Mouse (Mus musculus): ENCODE results near the gene Ush1g.
A peak's percentile ranks its signal among the peaks of the same experiment; 100 is the strongest.

The Ush1g gene

DNA sequence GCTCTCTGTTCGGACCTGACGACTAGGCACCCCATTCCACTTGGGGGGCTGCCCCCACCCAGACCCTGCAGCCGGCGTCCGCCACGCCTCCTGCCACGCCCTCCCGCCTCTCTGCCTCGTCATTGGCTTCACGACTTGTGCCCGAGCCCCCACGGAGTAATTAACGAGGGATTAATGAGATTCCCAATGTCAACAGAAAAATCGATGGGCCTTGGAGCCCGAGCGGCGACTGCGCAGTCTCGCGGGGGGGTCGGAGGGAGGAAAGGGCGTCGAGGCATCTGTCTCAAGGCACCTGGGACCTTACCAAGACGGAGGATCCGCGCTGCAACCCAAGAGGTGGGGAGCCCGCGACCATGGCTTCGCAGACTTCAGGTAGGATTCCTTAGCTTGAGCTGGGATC is 12.7 kb upstream of the Ush1g start, which contains the start of gene Otop3:
TSS of gene Otop3 (plus strand) at position 201 of the 400 bp plus-strand sequence.
- no peak for DNase-seq (ENCODE audit: low spot score in 2 of 2)

DNA sequence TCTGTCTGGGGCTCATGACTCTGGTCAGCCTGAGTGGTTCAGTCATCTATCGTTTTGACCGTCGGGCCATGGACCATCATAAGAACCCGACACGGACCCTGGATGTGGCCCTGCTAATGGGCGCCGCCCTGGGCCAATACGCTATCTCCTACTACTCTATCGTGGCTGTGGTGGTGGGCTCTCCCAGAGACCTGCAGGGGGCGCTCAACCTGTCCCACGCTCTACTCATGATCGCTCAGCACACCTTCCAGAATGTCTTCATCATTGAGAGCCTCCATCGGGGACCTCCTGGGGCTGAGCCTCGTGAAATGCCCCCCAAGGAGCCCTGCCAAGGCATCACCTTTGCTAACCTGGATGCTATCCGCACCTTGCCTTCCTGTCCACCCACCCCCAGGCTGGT is 7.5 kb upstream of the Ush1g start:
- DNase-seq (ENCODE audit: low spot score in 2 of 2): no peak

DNA sequence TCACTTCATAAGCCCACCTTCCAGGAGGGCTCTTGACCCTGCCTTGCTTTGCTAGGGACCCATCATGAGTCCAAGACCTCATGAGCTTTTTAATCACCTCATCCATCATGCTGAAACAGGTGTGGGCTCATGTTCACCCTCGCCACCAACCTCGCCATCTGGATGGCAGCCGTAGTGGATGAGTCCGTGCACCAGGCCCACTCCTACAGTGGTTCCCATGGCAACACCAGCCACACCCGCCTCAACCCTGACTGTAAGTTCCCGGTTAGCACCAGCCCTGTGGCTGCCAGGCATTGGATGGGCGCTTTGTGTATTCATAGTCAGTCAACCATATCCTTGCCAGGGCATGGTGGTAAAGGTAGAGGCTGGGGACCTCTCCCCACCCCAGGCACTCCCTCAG is 4.9 kb upstream of the Ush1g start:
- DNase-seq (ENCODE audit: low spot score in 2 of 2): no peak

DNA sequence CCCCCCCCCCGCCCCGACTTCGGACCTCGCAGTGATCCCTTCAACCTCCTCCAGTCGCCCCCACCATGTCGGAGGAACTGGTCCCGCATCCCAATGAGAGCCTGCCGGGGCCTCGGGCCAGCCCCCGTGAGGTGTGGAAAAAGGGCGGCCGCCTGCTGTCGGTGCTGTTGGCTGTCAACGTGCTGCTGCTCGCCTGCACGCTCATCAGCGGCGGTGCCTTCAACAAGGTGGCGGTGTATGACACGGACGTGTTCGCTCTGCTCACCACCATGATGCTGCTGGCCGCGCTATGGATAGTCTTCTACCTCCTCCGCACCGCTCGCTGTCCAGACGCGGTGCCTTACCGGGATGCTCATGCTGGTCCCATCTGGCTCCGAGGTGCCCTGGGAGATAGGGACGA is 1.5 kb upstream of the Ush1g start:
- DNase-seq (ENCODE audit: low spot score in 2 of 2): no peak

DNA sequence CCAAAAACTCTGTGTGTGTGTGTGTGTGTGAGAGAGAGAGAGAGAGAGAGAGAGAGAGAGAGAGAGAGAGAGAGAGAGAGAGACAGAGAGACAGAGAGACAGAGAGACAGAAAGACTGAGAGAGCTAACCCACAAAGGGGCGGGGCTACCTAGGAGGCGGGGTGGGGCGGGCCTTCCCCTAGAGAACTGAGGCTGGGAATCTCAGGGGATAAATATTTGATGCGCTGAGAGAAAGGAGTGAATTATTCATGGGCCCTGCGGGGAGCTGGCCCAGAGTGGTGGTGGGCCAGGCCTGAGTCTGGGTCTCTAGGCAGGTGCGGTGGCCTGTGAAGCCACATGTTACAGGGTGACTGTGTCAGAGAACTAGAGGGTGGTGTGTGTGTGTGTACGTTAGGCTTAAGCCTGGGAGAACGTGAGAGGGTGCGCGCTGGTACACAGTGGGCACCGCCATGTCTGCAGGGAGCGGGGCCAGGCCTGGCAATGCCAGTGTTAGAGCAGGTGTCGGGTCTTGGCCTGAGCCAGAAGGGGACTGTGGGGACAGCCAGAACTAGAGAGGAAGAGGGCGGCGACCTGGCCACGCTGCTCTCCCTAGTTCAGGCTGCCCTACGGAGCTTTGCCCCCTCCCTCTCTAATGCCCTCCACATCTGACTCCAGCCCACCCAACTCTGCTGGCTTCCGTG is 2.0 kb downstream of the Ush1g start:
- DNase-seq (ENCODE audit: low spot score in 2 of 2): no peak

DNA sequence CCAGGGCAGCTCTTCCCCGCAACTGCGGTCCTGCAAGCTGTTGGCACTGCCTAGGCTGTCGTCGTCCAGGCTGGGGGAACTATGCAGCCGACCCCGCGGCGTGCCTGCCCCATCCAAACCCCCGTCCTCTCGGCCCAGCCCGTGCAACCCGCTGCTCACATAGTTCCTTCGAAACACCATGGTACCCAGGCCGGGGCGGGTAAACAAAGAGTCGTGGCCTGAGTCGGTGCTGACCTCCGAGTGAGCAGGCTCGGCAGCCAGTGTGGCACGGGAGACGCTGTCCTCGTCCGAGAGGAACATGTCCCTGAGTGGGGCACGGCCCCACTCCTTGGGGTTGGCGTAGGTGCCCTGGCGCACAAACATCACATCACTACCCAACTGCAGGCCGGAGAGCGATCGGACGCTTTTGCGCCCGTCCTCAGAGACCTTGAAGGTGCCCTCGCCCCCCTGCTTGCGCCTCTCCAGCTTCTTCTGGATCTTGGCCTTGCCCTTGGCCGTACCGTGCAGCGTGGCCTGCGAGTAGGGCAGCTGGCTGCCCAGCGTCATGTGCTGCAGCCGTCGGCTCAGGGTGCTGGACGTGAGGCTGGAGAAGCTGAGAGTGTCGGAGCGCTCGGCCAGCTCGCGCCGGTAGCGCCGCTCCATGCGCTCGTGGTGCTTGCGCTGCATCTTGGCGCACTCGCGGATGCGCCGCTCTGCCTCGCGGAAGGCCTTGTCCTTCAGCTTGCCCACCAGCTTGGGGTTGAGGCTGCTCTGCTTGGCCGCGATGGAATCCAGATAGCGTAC is 3.4 kb downstream of the Ush1g start:
- DNase-seq (ENCODE audit: low spot score in 2 of 2): no peak

DNA sequence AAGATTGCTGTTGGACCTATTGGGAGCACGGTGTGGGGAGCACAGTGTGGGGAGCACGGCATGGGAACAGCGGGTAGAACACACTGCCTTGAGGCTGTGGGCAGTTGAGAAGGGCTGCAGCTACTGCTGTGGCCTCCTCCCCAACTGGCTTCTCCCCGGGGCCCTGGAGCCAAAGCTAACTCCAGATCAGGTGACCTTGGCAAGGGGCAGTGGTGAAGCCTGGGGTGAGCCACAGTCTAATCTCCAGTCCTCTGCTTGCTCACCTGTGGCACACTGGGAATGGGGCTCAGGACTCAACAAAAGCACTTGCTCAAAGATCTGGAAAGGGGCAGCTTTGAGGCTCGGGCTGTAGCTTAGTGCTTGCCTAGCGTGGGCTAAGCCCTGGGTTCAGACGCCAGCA is 4.6 kb downstream of the Ush1g start:
- no peak for DNase-seq (ENCODE audit: low spot score in 2 of 2)

DNA sequence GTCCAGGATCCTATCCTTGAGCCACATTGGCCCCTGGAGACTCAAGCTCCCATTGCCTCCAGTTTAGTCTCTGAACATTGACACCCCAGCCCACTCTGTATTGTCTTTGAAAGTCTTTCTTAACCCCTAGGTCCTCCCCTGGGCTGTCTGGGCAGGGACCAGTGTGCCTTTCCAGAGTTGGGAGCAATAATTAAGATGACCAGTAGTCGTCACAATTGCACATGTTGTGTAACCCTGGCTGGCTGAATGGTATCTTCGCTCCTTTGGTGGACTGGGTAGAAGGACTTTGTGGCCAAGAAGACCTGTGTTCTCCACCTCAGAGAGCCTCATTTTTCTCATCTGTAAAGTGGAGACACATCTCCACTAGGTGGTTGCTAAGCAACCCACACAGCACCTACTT is 7.6 kb downstream of the Ush1g start:
- DNase-seq (ENCODE audit: low spot score in 2 of 2): no peak

DNA sequence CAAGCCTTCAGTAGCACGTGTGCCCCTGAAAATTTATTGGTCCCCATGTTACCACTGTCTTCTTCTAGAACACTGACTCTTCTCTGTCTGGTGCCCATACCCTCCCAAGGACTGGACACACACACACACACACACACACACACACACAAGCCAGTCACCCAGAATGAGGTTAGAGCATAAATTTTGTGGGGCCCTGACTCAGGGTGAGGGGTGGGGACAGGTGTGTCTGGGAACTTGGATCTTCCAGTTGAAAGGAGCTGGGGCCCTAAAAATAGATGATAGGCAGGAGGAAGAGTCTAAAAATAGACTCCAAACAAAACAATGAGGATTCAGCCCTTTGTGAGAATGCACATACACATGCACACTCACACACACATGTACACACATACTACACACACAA is 13.1 kb downstream of the Ush1g start:
- DNase-seq (ENCODE audit: low spot score in 2 of 2): no peak

DNA sequence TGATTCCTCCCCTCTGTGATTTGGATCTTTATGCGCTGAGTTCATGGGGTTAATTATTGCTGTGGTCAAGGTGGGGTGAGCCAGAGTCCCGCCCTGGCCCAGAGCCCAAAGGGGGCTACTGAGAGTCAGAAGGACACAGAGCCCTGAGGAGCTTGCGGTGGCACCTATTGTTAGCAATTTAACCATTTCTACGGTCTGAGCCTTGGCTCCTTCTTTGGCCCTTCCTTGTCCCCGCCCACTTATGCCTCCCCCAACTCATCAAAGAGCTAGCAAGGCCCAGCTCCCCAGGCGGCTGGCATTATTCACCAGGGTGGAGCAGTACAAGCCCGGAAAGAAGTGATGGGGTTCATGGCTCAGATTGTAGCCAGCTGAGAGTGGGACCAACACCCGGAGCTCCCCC is 15.0 kb downstream of the Ush1g start, which contains the start of gene Otop2:
TSS of gene Otop2 (plus strand) at position 301 of the 400 bp plus-strand sequence.
- no peak for DNase-seq (ENCODE audit: low spot score in 2 of 2)

DNA sequence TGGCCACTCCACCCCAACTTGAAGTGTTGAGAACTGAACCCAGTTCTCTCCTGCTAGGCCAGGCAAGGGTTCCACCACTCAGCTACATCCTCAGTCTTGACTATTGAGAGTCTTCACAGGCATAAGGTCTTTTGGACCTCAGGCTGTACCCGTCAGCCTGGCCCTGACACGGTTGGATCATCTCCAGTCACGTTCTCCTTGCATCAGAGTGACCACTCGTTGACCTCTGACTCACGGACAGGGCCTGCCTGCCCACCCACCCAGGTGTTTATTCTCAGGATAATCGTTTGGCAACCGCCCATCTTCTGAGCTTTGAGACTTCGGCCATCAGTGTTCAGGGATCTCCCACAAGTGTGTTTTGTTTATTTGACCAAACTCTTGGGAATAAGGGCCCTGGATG is 18.7 kb downstream of the Ush1g start:
- peak in 1 of 2 experiments; percentile 34 for DNase-seq (ENCODE audit: low spot score in 2 of 2)

DNA sequence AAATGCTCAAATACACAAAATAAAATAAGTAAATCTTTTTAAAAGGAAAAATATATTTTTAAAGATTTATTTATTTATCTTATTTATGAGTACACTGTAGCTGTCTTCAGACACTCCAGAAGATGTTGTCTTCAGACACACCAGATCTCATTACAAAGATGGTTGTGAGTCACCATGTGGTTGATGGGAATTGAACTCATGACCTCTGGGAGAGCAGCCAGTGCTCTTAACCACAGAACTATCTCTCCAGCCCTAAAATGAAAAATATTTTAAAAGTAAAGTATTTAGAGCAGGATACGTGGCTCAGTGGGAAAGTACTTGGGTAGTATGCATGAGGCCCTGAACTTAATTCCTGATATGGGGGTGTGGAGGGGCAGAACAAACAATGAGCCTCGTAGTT is 20.5 kb downstream of the Ush1g start:
- no peak for DNase-seq (ENCODE audit: low spot score in 2 of 2)

DNA sequence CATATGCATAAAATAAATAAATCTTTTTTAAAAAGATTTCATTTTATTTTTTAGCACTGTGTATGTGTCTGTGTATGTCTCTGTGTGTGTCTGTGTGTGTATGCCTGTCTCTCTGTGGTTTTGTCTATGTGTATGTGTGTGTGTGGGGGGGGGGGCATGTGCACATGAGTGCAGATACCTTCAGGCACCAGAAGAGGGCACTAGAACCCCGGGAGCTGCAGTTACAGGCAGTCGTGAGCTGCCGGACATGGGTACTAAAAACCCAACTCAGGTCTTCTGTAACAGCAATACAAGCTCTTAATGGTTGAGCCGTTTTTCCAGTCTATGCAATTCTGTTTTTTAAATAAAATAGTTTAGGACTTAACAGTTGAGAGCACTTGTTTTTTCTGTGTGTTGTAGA is 21.1 kb downstream of the Ush1g start:
- no peak for DNase-seq (ENCODE audit: low spot score in 2 of 2)

DNA sequence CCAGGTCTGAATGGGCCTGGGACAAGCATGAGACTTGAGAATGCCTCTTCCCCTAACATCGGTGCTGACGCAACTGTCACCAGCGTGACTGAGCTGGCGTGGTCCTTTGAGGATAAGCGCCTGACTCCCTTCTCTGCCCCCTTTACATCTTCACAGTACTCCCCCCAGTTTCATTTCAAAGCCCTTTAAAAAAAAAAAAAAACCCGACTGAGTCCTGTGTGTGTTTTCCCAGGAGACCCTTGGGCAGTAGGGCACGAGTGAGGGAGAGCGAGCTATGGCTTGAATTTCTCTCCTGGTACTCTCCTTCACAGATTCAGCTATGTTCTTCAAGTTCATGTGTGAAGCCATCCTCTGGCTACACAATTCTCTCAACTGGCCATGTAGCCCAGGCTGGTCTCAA is 23.7 kb downstream of the Ush1g start:
- no peak for DNase-seq (ENCODE audit: low spot score in 2 of 2)

DNA sequence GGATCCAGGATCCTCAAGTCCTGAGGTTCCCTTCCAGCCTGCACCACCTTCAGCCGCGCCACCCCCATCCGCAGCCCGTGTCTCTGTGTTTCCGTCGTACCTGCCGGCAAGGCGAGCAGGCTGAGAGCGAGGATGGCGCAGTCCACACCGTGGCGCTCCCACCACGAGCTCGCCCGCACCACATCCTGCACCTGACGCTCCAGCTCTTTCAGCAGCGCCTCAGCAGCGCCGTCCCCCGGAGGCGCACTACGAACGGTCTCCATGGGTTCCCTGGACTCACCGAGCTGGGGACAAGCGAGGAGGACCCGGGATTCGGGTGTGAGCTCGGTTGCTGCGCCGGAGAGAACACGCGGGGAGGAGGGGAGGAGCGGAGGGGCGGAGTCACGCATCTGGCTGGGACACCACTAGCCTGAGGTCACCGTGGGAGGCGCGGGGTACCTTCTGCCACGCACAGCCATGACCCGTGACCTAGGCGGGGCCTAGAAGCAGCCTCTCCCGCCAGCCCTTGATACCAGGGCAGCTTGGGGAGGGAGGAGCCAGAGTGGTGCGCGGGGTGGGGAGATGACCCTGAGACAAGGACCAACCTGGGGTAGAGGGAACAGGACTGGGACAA is 24.5 kb downstream of the Ush1g start, which contains the start of gene Fads6:
TSS of gene Fads6 (minus strand) at position 450 of the 613 bp plus-strand sequence.
- DNase-seq (ENCODE audit: low spot score in 2 of 2): peak; percentile 31 to 36

DNA sequence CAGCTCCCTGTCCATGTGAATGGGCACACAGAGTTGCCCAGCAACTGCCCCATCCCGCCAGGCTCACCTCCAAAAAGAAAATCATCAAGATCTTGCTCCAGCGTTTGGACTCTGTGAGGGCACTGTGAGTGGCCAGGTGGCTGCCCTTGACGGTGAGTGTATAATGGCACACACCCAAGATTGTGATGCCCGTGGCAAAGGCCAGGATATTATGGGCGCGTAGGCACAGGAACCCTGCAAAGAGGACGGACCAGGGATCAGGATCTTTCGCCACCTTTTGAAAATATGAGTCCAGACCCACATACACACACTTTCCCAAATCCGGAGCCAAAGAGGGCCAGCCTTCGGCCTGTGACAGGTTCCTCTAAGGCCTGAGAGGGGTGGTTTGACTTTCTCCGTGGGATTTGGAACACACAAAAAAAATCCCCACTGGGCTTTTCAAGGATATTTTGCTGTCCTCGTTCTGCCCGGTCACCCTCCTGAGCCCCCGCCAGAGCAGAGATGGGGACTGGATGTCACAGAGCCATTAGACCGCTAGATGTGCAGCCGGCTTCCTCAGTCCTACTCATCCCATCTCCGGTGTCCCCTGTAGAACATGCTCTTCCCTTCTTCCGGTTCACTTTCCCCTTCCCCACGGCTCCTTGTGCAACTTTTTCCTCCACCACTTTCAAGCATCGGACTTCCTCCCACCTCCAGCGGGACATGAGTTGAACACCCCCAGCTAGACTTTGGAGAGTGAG is 25.2 kb downstream of the Ush1g start:
- DNase-seq (ENCODE audit: low spot score in 2 of 2): no peak

DNA sequence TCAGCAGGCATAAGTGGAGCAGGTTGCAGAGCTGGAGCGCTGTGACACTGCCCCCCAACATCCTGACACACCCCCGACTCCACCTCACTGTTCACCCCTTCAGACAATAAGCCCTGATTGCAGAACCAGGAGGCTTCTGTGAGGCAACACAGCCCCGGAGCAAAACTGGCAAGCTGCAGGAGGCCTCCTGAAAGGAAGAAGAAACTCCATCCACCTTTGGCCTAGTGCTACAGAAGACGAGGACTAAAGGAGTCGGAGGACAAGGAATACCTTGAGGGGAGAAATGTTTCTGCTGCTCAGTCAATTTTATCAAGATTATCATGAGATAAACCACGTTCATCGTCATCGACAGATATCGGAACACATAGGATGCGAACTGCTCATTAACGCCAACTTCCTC is 25.9 kb downstream of the Ush1g start:
- DNase-seq (ENCODE audit: low spot score in 2 of 2): no peak

DNA sequence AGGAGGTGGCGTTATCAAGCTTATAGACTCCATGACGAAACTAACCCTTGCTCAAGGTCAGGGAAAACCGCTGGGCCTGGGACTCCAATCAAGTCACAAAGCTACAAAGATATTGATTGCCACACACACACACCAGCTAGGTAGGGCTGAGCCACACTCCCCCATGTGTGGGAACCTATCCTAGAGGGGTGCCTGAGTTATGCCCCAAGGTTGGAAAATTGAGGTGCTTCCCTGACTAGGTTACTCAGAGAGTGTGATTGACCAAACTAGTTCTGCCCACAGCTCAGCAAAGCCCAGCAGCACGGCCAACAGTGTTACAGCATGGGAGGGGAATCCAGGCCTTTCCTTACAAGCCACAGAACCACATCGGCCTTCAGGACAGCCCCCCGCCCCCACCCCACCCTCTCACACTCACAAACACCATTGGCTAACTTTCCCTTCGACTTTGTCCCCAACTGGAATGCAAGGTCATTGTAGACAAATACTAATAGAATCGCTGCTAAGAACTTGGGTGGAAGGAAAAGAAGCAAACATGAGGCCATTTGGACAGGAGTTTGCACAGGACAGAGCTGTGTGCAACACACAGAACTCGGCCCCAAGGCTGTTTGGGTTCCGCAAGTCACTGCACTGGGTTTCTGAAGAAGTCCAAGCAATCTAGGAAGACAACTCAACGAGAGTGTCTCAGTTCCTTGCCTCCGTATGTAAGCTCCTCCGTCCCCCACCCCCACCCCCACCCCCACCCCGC is 29.0 kb downstream of the Ush1g start:
- DNase-seq (ENCODE audit: low spot score in 2 of 2): no peak

DNA sequence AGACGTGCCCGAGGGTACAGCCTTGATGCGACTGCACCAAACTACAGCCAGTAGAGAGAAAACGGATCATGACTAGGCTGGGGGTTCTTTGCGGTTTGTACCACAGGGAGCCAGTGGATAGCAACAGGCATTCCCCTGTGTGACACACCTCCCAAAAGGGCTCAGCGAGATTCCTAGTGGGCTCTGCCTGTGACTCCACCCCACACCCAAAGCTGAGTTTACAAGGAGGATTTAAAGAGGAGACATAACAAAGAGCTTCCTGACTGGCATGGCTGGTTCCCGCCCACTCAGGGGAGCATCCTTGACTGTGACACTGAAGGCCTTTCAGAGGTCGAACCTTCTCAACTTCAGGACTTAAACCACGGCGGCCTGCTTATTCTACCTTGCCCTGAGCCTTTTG is 30.3 kb downstream of the Ush1g start:
- DNase-seq (ENCODE audit: low spot score in 2 of 2): no peak

DNA sequence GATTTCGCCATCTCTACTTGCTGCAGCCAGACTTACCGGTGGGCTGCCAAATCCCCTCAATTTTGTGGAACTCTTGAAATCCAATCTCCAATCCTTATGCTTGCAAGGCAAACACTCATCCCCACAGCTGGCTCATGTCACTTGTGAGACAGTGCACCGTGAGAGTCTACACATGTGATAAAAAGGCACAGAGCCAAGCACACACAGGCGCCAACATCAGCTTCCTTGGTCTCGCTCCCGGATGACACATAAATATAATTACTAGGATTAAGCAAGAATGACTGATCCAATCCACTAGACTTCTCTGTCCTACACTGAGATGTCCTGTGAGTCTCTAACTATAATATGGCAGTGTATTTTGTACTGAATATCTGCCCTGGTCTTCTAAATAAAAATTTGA is 30.9 kb downstream of the Ush1g start:
- peak; percentile 59 to 80 for DNase-seq (ENCODE audit: low spot score in 2 of 2)

DNA sequence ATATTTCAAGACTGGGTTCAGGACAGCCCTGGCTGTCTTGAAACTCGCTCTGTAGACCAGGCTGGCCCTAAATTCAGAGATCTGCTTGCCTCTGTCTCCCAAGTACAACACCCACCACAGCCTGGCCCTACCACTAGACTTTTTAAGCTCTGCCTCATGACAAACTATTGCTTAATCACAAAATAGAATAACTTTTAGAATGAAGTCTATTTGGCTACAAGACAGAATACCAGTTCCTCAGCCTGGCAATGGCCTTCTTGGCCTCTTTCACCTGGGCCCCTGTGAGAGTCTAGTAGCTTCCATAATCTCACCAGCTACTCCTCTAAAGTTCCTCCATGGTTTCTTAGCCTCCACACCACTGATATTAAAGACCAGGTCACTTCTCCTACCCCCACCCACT is 31.5 kb downstream of the Ush1g start:
- no peak for DNase-seq (ENCODE audit: low spot score in 2 of 2)
